In the genomic region with DNA sequence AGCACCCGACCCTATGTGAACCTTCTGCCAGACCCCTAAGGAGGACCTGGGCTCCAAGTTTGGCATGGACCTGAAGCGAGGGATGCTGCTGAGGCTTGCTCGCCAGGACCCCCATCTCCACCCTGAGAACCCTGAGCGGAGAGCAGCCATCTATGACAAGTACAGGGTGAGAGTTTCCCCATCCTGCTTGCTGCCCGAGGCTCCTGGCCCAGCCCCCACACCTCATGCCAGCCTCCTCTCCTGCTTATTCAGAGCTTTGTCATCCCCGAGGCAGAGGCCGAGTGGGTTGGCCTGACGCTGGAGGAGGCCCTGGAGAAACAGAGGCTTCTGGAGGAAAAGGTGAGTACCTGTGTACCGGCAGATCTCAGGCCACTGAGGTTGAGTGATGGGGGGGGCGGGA, we compare ENCODE assay signal across 10 mouse cellular contexts.
"Had no signal": no experiment of that assay in that cellular context is flagged by ENCODE, and none has a peak within 500 bp of the region (broad histone marks: within the 10 kb centered on the region; RNA-seq: fewer than 3 reads in every experiment).

No protein-coding gene starts in this region.

- H3K9me3 ChIP-seq: kidney, embryonic 15.5 days; limb, embryonic 15.5 days had no signal

- H3K9ac ChIP-seq: limb, embryonic 15.5 days had no signal

- H3K27me3 ChIP-seq: kidney, embryonic 15.5 days; limb, embryonic 15.5 days had no signal

- DNase-seq: kidney, adult 2 months; kidney, postnatal 14 days; left cerebral cortex, postnatal 4 days; lung, adult 18-20 months; midbrain, embryonic 14.5 days; right cerebral cortex, adult 18-20 months; right cerebral cortex, postnatal 25 days; thymus, postnatal 36 days had no signal

- H3K27ac ChIP-seq: kidney, embryonic 15.5 days; limb, embryonic 15.5 days had no signal
